18 mouse cellular contexts compared by ENCODE assay signal in the genomic region with DNA sequence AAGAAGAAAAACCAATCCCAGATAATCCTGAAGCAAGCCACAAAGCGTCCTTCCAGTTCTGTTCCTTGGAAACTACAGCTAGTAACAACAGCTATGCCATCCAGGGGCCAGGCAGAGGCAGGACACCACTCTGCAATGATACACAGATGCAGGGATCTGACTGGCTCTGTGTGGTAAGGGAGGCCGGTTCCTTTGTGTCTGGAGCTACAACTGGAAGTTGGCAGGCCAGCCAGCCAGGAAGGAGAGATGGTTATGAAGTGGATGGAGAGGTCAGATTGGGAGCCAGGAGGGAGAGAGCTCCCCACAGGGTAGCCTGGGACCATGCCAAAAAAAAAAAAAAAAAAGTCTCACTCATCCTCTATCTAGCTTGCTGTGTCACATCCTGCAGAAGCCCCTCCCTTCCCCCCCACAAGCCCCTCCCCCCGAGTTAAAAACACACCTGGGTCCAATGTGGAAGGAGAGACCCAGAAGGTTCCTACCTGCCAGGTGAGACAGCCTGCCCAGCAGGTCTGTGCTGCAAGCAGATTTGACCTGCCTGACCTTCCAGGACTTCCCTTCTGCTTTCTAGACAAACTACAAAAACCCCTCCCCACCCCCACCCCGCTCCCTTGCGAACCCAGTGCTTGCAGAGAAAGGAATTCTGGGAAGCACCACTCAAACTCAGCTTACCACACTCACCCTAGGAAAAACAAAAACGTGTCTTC. TPM values are rescaled to one million over a fixed set of nuclear protein-coding genes. Genes with fewer than 3 reads are reported as not detected.
"Had no signal": no experiment of that assay in that cellular context is flagged by ENCODE, and none has a peak within 500 bp of the region (broad histone marks: within the 10 kb centered on the region; RNA-seq: fewer than 3 reads in every experiment).

No protein-coding gene starts in this region.

- H3K9me3 ChIP-seq: liver, embryonic 15.5 days; lung, embryonic 15.5 days; midbrain, embryonic 10.5 days; midbrain, embryonic 15.5 days; neural tube, embryonic 12.5 days had no signal

- H3K27ac ChIP-seq: kidney, postnatal 0 days; liver, embryonic 15.5 days; lung, embryonic 15.5 days; midbrain, embryonic 15.5 days; neural tube, embryonic 12.5 days; stomach, postnatal 0 days had no signal

- H3K9ac ChIP-seq: liver, embryonic 15.5 days; lung, embryonic 15.5 days; midbrain, embryonic 15.5 days; neural tube, embryonic 12.5 days had no signal

- H3K4me3 ChIP-seq: liver, embryonic 15.5 days; lung, embryonic 15.5 days; midbrain, embryonic 10.5 days; midbrain, embryonic 15.5 days; neural tube, embryonic 12.5 days had no signal

- H3K36me3 ChIP-seq: liver, embryonic 15.5 days; lung, embryonic 15.5 days; midbrain, embryonic 10.5 days; midbrain, embryonic 15.5 days; neural tube, embryonic 12.5 days had no signal

- H3K4me2 ChIP-seq: liver, embryonic 11.5 days; liver, embryonic 15.5 days; lung, embryonic 15.5 days; midbrain, embryonic 15.5 days; neural tube, embryonic 12.5 days had no signal

- DNase-seq: kidney, adult 9 months; kidney, postnatal 36 days; layer of hippocampus, postnatal 36 days; left cerebral cortex, postnatal 4 days; lung, postnatal 36 days; thymus, adult 18-20 months; thymus, postnatal 14 days had no signal

- H3K27me3 ChIP-seq: liver, embryonic 15.5 days; lung, embryonic 15.5 days; midbrain, embryonic 15.5 days; neural tube, embryonic 12.5 days had no signal

- ATAC-seq: midbrain, embryonic 15.5 days had no signal

- H3K4me1 ChIP-seq: liver, embryonic 15.5 days; neural tube, embryonic 12.5 days had no signal

RNA-seq across cellular contexts. Expression of gene Pla2g2d, which starts 21.1 kb away (rescaled TPM):
- total RNA-seq: left cerebral cortex, postnatal 4 days; megakaryocyte, adult 5-6 weeks; monocyte, adult 5-6 weeks; neutrophil, adult 5-6 weeks had no signal
- polyA plus RNA-seq: liver, embryonic 11.5 days; liver, embryonic 15.5 days; lung, embryonic 15.5 days had no signal

RNA-seq across cellular contexts. Expression of gene Pla2g2f, which starts 39.2 kb away (rescaled TPM):
- total RNA-seq: left cerebral cortex, postnatal 4 days; megakaryocyte, adult 5-6 weeks; monocyte, adult 5-6 weeks; neutrophil, adult 5-6 weeks had no signal
- polyA plus RNA-seq: kidney, postnatal 0 days; liver, embryonic 11.5 days; liver, embryonic 15.5 days; lung, embryonic 15.5 days had no signal

RNA-seq across cellular contexts. Expression of gene Ubxn10, which starts 59.7 kb away (rescaled TPM):
- total RNA-seq: megakaryocyte, adult 5-6 weeks; monocyte, adult 5-6 weeks; neutrophil, adult 5-6 weeks had no signal
